Mouse (Mus musculus) heart, embryonic 16.5 days (tissue): ENCODE data around the gene Fam184b. TPM values are rescaled to one million over a fixed set of nuclear protein-coding genes. Genes with fewer than 3 reads are reported as not detected.
A peak's percentile ranks its signal among the peaks of the same experiment; 100 is the strongest.

Source experiments
- ATAC-seq: fragments of 200-750 bp; cut with Nextera tagmentation; replicated peaks from 2 replicates; pipeline ENCODE4 v1.8.0; 2017; ENCODE audit warnings: moderate number of reproducible peaks; ENCODE audit not compliant: insufficient read depth, low FRiP score; ENCODE audit errors: extremely low read depth
- H3K27ac ChIP-seq: fragments of 300-500 bp; sonication (generic); 2 replicates; pipeline ENCODE4 v1.5.1; 2014; ENCODE audit warnings: mild to moderate bottlenecking, low read length, control low read depth, moderate library complexity
- H3K27me3 ChIP-seq: fragments of 300-500 bp; sonication (generic); 2 replicates; pipeline ENCODE4 v1.6.1; 2014; ENCODE audit warnings: low read length, mixed read lengths; ENCODE audit not compliant: control insufficient read depth, insufficient read depth
- H3K36me3 ChIP-seq: fragments of 300-500 bp; sonication (generic); 2 replicates; pipeline ENCODE4 v1.6.1; 2014; ENCODE audit not compliant: control insufficient read depth, insufficient read depth
- H3K4me1 ChIP-seq: fragments of 300-500 bp; sonication (generic); 2 replicates; pipeline ENCODE4 v1.6.1; 2014; ENCODE audit warnings: low read length, mixed read lengths; ENCODE audit not compliant: control insufficient read depth, insufficient read depth
- H3K4me2 ChIP-seq: fragments of 300-500 bp; sonication (generic); 2 replicates; pipeline ENCODE4 v1.6.1; 2014; ENCODE audit warnings: low read depth, mild to moderate bottlenecking, control low read depth, low read length
- H3K4me3 ChIP-seq: fragments of 300-500 bp; sonication (generic); 2 replicates; pipeline ENCODE4 v1.5.1; 2014; ENCODE audit warnings: mild to moderate bottlenecking, control low read depth, low read length
- H3K9ac ChIP-seq: fragments of 300-500 bp; sonication (generic); 2 replicates; pipeline ENCODE4 v1.6.1; 2014; ENCODE audit warnings: low read length, control low read depth
- H3K9me3 ChIP-seq: fragments of 300-500 bp; sonication (generic); replicated peaks from 2 replicates; pipeline ENCODE4 v1.6.1; 2016; ENCODE audit warnings: low read length; ENCODE audit not compliant: control insufficient read depth
- WGBS: fragments of 180-500 bp; shearing (Covaris S2); extraction: QIAGEN DNeasy Blood & Tissue Kit; methylation state at CpG from one replicate; pipeline ENCODE4 v1.1.7; 2014; 5-methylcytosine and 5-hydroxymethylcytosine counted together
- polyA plus RNA-seq: library from polyadenylated mRNA; unstranded; fragments of >200 nt; fragmentation: Nextera tagmentation; extraction: Ambion mirVana; gene quantifications from 2 replicates; pipeline ENCODE4 v1.2.1, GENCODE M21; 2015

The Fam184b gene
- polyA plus RNA-seq, 1 experiment from 2014 or later = 0.25 TPM

DNA sequence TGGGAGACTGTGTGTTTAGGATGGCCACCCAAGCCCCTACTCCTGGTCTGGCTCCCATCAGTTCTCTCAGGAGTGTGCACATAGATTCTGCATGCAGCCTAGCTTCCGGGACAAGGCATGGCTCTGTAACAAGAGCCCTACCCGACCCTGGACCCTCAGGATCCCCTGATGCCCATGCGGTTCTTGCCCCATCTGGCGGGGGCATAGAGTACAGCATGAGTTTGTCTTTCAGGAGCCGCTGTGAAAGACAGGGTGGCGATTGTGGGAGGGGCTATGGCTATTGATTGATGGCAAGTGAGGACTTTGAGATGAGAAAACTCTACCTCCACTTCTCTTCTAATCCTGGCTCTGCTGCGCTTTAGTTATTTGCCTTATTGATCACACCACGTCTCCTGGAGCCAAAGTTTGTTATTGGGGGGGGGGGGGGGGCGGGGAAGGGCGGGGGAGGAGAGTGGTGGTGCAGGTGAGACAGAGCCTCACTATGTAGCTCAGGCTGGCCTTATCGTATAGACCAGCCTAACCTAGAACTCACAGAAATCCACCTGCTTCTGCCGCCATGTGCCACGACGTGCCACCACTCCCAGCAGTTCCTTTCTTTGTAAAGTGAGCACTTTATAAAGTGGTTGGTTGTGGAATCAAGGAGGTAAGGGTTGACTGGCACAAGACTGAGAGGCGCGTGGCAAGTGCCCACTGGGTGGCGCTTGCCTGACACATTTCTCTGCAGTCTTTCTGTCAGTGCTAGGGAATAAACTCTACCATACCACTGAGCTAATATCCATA, 104.9 kb downstream of the Fam184b start:
- 0 out of 2 replicates have a peak, but pooled peaks have one; percentile 41 for ATAC-seq
- WGBS = 7% methylated on average over 15 of the region's 17 CpGs
- Histone ChIP-seq H3K27ac (no peak overlapping the region), H3K27me3 (no peaks in the 10 kb centered on the region), H3K9me3 (no peaks in the 10 kb centered on the region), H3K9ac (no peak overlapping the region), H3K4me1 (no peaks in the 10 kb centered on the region), H3K4me3 (no peak overlapping the region), H3K36me3 (no peaks in the 10 kb centered on the region), H3K4me2 (no peak overlapping the region)

DNA sequence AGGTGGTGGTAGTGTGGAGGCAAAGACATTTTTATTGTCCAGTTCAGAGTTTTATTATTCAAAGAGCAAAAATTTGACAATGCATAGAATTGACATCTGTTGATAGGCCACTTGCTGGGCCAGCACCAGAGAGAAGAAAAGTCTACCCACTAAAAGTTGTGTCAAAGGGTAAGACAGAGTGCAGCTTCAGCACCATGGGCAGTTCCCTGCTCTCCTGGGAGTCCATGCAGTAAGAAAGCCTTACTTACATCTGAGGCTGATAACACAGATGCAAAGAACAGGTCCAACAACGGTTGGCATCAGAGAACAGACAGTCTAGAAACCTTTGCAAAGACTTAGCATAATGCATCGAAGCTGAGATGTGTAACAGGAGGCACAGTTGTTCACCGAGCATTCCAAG, 109.7 kb downstream of the Fam184b start:
- peaks cover 32% of the 10 kb centered on the region for H3K36me3 ChIP-seq
- 80% methylated on average over 3 of the region's 3 CpGs for WGBS
- ATAC-seq = no peak
- no peaks in the 10 kb centered on the region for H3K4me1 ChIP-seq
- H3K27ac ChIP-seq = no peak overlapping the region
- no peaks in the 10 kb centered on the region for H3K27me3 ChIP-seq
- no peak overlapping the region for H3K4me3 ChIP-seq
- H3K4me2 ChIP-seq = no peak overlapping the region
- no peaks in the 10 kb centered on the region for H3K9me3 ChIP-seq
- H3K9ac ChIP-seq = no peak overlapping the region

DNA sequence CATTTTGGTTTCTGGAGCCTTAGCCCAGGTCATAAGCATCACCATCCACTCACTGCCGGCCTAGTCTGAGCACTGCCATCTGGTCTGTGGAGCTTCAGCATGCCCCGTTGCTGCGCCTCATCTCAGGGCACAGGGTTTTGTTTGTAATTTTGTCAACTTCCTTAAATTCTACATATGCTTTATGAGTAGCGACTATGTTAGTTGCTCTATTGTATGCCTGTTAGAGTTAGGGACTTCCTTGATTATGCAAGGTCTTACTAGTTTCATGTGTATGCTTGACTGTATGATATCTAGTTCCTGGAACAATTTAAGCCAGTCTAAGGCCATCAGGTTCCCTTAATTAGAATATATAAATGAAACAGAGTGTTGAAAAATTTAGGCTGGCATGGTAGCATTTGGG, 113.1 kb downstream of the Fam184b start:
- H3K4me1 ChIP-seq = peaks cover 7% of the 10 kb centered on the region
- no peak overlapping the region for H3K4me2 ChIP-seq
- no peaks in the 10 kb centered on the region for H3K27me3 ChIP-seq
- ATAC-seq = no peak
- no peaks in the 10 kb centered on the region for H3K9me3 ChIP-seq
- no peak overlapping the region for H3K27ac ChIP-seq
- 83% methylated on average over 4 of the region's 4 CpGs for WGBS
- no peak overlapping the region for H3K4me3 ChIP-seq
- peaks cover 34% of the 10 kb centered on the region for H3K36me3 ChIP-seq
- H3K9ac ChIP-seq = no peak overlapping the region

DNA sequence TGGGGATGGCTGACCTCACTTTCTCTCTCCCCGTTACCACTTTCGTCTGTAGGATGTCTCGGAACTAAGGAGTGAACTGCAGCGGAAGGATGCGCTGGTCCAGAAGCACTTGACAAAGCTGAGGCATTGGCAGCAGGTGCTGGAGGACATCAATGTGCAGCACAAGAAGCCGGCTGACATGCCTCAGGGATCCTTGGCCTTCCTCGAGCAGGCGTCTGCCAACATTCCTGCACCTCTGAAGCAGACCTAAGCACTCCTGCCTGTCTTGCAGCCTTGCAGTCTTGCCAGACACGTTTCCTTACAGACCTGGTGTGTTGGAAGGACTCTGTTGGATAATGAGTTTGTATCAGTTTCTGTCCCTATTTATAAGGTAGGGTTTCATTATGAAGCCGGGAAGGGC, 114.3 kb downstream of the Fam184b start:
- Histone ChIP-seq H3K9me3 (no peaks in the 10 kb centered on the region), H3K4me2 (no peak overlapping the region), H3K4me3 (no peak overlapping the region), H3K27me3 (no peaks in the 10 kb centered on the region), H3K4me1 (peaks cover 14% of the 10 kb centered on the region), H3K36me3 (peaks cover 34% of the 10 kb centered on the region), H3K9ac (no peak overlapping the region), H3K27ac (no peak overlapping the region)
- 92% methylated on average over 10 of the region's 10 CpGs for WGBS
- no peak for ATAC-seq

DNA sequence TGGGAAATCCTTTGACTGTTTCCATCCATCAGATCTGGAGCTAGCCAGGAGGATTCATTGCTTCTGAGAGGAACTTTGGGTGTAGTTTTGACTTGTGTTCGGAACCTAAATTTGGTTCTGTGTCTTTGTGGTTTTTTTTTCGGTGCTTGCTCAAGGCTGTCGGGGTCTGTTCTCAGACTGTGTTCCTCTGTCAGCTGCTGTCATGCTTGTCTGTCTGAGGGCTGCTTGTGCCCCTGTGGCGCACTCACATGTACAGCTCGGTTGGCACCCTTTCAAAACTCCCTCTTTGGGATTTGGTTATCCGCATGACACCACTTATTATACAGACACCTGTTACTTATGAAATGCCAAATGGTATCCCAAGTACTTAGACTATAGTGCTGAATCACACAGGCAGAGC, 117.8 kb downstream of the Fam184b start:
- Histone ChIP-seq H3K4me1 (peaks cover 18% of the 10 kb centered on the region), H3K4me3 (no peak overlapping the region), H3K27me3 (no peaks in the 10 kb centered on the region), H3K9ac (no peak overlapping the region), H3K27ac (no peak overlapping the region), H3K9me3 (no peaks in the 10 kb centered on the region), H3K4me2 (peak overlapping the region; percentile 93; the same call in 1 of the 2 replicates), H3K36me3 (peaks cover 19% of the 10 kb centered on the region)
- WGBS = 91% methylated on average over 6 of the region's 6 CpGs
- ATAC-seq = no peak

DNA sequence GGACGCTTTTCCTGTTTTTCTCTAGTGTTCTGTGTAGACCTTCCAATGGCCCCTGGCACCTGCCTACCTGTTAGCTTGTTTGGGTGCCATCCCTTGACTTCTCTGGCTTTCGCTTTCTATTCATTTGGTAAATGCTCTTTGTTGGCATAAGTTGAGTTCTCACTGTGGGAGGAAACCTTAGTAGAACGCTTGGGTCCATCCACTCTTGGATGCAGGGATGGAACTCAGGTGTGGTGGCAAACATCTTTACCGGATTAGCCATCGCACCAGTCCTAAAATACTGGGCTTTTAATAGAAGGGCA, 118.7 kb downstream of the Fam184b start:
- peaks cover 13% of the 10 kb centered on the region for H3K36me3 ChIP-seq
- H3K4me2 ChIP-seq = peak overlapping the region; percentile 93
- H3K9me3 ChIP-seq = no peaks in the 10 kb centered on the region
- WGBS = 4% methylated on average over 5 of the region's 5 CpGs
- ATAC-seq = no peak
- H3K27me3 ChIP-seq = no peaks in the 10 kb centered on the region
- H3K27ac ChIP-seq = no peak overlapping the region
- peak overlapping the region; percentile 78 for H3K4me3 ChIP-seq
- H3K9ac ChIP-seq = peak overlapping the region; percentile 84
- peaks cover 18% of the 10 kb centered on the region for H3K4me1 ChIP-seq

DNA sequence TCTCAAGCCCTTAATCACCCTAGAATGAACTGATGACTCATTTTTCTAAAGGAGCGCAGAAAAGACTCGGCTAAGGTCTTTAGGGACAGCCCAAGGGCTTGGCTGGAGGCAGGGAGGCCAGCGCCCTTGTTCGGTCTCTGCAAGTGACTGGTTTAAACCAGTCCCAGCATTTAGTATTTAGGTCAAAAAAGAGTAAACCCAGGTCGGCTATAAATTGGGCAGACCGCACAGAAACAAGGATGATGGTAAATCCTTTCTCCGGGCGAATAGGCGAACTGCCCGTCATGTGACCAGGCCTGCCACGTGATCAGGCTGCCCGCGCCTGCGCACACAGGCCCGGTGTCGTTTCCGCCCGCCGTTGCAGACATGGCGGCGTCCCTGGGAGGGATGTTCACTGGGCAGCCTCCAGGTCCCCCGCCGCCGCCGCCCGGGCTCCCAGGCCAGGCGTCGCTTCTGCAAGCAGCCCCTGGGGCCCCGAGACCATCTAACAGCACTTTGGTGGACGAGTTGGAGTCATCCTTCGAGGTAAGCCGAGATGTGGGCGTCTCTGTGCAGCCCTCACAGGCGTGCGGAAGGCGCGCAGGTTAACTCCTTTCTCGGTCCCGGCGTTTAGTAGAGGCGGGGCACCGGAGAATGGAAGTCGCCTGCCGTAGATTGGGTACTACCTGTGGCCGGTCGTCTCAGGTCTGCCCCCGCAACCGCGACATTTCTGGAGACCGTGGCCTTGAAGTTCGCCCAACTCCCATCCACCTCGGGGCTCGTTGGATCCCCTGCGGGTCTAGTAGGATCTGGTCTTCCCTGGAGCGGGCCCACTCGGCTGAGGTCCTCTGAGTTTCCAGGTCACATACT, 119.2 kb downstream of the Fam184b start, which contains the start of gene Med28:
Med28 (plus strand) TSS at position 270 of the 849 bp plus-strand sequence.
- Histone ChIP-seq H3K36me3 (peaks cover 7% of the 10 kb centered on the region), H3K9ac (peak within 1 kb of the TSS; percentile 84), H3K27me3 (no peaks in the 10 kb centered on the region), H3K9me3 (no peaks in the 10 kb centered on the region), H3K4me3 (peak within 1 kb of the TSS; percentile 78), H3K4me2 (peak within 1 kb of the TSS; percentile 93), H3K4me1 (peaks cover 18% of the 10 kb centered on the region), H3K27ac (0 out of 2 replicates have a peak within 1 kb of the TSS, but pooled peaks have one; percentile 25)
- 2% methylated on average over 56 of the region's 56 CpGs for WGBS
- peak; percentile 96 for ATAC-seq

DNA sequence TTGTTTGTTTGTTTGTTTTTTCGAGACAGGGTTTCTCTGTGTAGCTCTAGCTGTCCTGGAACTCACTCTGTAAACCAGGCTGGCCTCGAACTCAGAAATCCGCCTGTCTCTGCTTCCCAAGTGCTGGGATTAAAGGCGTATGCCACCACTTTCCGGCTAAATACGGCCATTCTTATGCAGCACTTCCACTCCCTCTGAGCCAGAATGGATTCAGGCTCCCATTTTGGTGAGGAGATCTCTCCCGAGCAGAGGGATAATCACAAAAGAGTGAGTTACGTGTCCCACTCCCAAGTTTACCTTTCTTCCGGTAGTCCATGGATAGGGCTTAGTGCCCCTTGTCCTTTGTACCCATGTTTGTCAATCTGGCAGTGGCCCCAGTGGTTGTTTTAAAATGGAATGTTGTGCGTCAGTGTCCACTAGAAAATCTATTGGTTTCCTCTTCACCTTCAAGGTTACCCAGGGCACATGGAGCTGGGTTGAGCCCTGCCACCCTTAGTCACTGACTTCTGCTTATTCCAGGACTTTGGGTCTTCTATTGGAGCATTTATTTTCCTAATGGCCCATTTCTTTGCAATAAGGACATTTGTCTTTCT, 124.2 kb downstream of the Fam184b start:
- Histone ChIP-seq H3K4me1 (peaks cover 4% of the 10 kb centered on the region), H3K27me3 (no peaks in the 10 kb centered on the region), H3K4me2 (no peak overlapping the region), H3K36me3 (peaks cover 11% of the 10 kb centered on the region), H3K4me3 (no peak overlapping the region), H3K9me3 (no peaks in the 10 kb centered on the region), H3K9ac (no peak overlapping the region), H3K27ac (no peak overlapping the region)
- ATAC-seq = no peak
- 91% methylated on average over 10 of the region's 10 CpGs for WGBS

DNA sequence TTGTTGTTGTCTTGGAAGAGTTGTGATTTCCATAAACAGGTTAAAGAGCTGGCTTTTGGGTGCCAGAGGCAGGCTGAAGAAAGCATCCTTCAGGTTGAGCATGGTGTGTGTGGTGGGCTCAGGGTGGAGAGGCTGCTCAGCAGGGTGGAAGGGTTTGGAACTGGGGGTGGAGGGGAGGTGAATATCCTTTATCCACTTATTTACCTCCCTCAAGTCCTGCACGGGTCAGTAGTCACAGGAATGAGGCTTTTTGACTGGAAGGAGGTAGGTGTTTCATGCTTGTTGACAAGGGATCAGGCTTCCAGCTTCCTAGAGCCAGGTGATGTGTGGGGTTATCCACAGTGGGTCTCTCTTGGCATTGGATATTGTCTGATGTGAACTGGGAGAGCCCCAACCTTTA, 124.8 kb downstream of the Fam184b start:
- Histone ChIP-seq H3K36me3 (peaks cover 16% of the 10 kb centered on the region), H3K4me1 (peaks cover 1% of the 10 kb centered on the region), H3K4me2 (no peak overlapping the region), H3K9me3 (no peaks in the 10 kb centered on the region), H3K27me3 (no peaks in the 10 kb centered on the region), H3K4me3 (no peak overlapping the region), H3K9ac (no peak overlapping the region), H3K27ac (no peak overlapping the region)
- ATAC-seq = no peak
- WGBS = 81% methylated on average over 1 of the region's 1 CpGs
